Mouse (Mus musculus): ENCODE data around the gene Rexo1.

DNA sequence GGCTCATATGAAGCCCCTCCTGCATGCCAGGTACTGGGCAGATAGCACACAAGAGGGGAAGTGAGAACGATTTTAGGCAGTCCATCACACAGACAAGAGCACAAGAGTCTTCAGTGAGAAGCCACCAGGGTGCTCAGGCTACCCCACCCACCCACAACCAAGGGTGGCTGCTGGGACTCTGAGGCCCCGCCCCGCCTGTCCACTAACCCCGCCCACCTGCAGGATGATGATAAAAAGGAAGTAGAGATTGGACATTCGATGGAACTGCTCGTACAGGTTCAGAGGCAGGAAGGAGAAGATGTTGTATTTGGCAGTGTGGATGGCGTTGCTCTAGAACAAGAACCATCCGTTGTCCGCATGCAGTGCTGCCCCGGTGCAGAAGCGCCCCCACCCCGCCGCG, 26.3 kb downstream of the Rexo1 start:
- TF ChIP-seq MAX (IDR thresholded peaks at IDR 0.05) = no peak
- TF ChIP-seq CTCF (IDR thresholded peaks at IDR 0.05; ENCODE audit: control insufficient read depth, insufficient read depth, insufficient read length) = no peak
- no peak for TF ChIP-seq MYOG (IDR thresholded peaks at IDR 0.05; ENCODE audit: control insufficient read depth, extremely low read depth, insufficient read length)
- no peak for TF ChIP-seq USF1 (IDR thresholded peaks at IDR 0.05; ENCODE audit: low read depth)
- TF ChIP-seq MYOD1 (IDR thresholded peaks at IDR 0.05; ENCODE audit: control insufficient read depth, insufficient read length, low read depth) = no peak
- TF ChIP-seq FOSL1 (IDR thresholded peaks at IDR 0.05; ENCODE audit: insufficient read depth, low read length, poor library complexity, severe bottlenecking) = no peak
